Mouse (Mus musculus): ENCODE measurements around the gene Gstm4. TPM values are rescaled to one million over a fixed set of nuclear protein-coding genes. Genes with fewer than 3 reads are reported as not detected.

The Gstm4 gene
- polyA plus RNA-seq, 1 experiment from 2014 or later = 15.6 TPM

DNA sequence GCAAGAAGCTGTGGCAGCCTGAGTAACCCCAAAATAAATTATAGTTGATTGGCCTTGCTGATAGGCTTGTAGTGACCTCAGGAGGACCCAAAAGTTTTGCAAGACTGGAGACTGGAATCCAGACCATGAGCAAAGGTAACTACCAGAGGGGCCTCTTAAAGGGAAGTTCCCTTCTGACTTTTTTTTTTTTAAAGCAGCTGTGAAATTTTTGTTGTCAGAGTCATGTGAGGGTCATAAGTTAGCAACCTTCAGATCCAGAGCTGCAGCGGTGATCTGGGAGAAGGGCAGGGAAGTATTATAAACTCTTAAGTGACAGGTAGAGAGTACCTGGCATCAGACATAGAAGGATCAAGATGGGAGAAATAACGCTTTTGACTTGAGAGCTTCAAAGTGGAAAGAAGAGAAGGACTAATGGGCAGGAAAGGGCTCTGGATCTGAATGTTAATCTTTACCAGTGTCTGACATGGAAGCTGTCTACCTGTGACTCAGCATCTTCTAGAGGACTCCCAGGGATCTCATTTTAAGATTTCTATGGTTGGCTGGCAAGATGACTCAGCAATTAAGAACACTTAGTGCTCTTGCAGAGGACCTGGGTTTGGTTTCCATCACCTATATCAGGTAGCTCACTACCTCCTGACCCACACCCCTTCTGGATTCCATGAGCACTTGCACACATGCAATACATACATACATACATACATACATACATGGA, 2.4 kb upstream of the Gstm4 start:
- Histone ChIP-seq H3K4me1 (ENCODE audit: control insufficient read depth in 2 of 2, insufficient read depth in 2 of 2, low read length in 2 of 2) (peaks cover 6 to 7% of the 10 kb centered on the region in 2 experiments), H3K9me3 (ENCODE audit: control insufficient read depth, low read length) (no peaks in the 10 kb centered on the region), H3K4me2 (ENCODE audit: low read length) (no peak overlapping the region), H3K9ac (ENCODE audit: low read length) (no peak overlapping the region), H3K27ac (replicated peaks in 1 of 2; ENCODE audit: control insufficient read depth in 1 of 2, insufficient read depth in 1 of 2, low read depth in 2 of 2, low read length in 2 of 2) (no peak overlapping the region), H3K27me3 (ENCODE audit: control insufficient read depth, insufficient read depth, low read length) (no peaks in the 10 kb centered on the region), H3K4me3 (ENCODE audit: control insufficient read depth in 1 of 2, insufficient read depth in 1 of 2, low read depth in 1 of 2, low read length in 2 of 2) (no peak overlapping the region), H3K36me3 (ENCODE audit: control insufficient read depth, insufficient read depth, low read length) (no peaks in the 10 kb centered on the region)
- no peak for ATAC-seq (ENCODE audit: insufficient number of reproducible peaks, insufficient read depth, low FRiP score, low read depth)
- 82% methylated on average over 2 of the region's 2 CpGs for WGBS

DNA sequence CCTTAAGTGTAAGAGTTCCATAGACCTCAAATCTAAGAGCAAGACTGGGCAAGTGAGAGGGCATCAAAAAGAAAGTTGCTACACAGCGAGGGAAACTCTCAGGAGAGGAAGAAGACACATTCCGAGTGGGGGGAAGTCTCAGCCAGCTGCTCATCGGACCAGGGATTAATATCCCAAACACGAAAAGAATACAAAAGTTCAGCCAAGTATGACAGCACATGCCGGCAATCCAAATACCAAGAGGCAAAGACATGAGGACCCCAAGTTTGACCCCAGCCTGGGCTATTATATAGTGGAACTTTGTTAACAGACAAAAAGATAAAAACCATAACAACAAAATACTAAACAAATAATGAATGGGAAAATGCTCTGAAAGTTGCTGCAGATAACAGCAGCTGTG, 11.5 kb downstream of the Gstm4 start:
- WGBS = 63% methylated on average over 5 of the region's 5 CpGs
- ATAC-seq (ENCODE audit: insufficient number of reproducible peaks, insufficient read depth, low FRiP score, low read depth) = no peak
- no peak overlapping the region for H3K4me3 ChIP-seq (ENCODE audit: control insufficient read depth in 1 of 2, insufficient read depth in 1 of 2, low read depth in 1 of 2, low read length in 2 of 2)

DNA sequence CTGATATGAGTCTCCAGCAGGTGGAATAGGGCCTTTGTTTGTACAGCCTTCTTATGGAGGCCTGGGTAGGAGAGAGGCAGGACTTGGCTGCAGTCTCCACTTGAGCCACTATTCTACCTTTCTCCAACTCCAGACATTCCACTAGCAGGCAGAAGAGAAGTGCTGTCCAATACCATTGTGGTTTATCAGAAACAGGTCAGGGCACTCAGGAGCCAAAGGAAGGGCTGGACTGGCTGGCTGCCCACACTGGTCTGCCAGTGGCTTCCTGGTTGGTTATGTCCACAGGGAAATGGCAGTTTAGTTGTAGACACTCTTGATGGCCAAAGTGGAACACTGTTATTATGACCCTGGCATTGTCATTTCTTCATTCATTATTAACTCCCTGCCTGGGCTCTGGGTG, 12.6 kb downstream of the Gstm4 start:
- H3K27me3 ChIP-seq (ENCODE audit: control insufficient read depth, insufficient read depth, low read length) = no peaks in the 10 kb centered on the region
- H3K9ac ChIP-seq (ENCODE audit: low read length) = no peak overlapping the region
- H3K4me1 ChIP-seq (ENCODE audit: control insufficient read depth in 2 of 2, insufficient read depth in 2 of 2, low read length in 2 of 2) = no peaks in the 10 kb centered on the region
- H3K36me3 ChIP-seq (ENCODE audit: control insufficient read depth, insufficient read depth, low read length) = no peaks in the 10 kb centered on the region
- no peak for ATAC-seq (ENCODE audit: insufficient number of reproducible peaks, insufficient read depth, low FRiP score, low read depth)
- H3K4me2 ChIP-seq (ENCODE audit: low read length) = no peak overlapping the region
- H3K27ac ChIP-seq (replicated peaks in 1 of 2; ENCODE audit: control insufficient read depth in 1 of 2, insufficient read depth in 1 of 2, low read depth in 2 of 2, low read length in 2 of 2) = no peak overlapping the region
- H3K9me3 ChIP-seq (ENCODE audit: control insufficient read depth, low read length) = no peaks in the 10 kb centered on the region
- H3K4me3 ChIP-seq (ENCODE audit: control insufficient read depth in 1 of 2, insufficient read depth in 1 of 2, low read depth in 1 of 2, low read length in 2 of 2) = no peak overlapping the region

More for the DNA sequence above, 11.5 kb downstream of the Gstm4 start:
- Histone ChIP-seq H3K27ac (replicated peaks in 1 of 2; ENCODE audit: control insufficient read depth in 1 of 2, insufficient read depth in 1 of 2, low read depth in 2 of 2, low read length in 2 of 2) (no peak overlapping the region), H3K9me3 (ENCODE audit: control insufficient read depth, low read length) (no peaks in the 10 kb centered on the region), H3K4me1 (ENCODE audit: control insufficient read depth in 2 of 2, insufficient read depth in 2 of 2, low read length in 2 of 2) (no peaks in the 10 kb centered on the region), H3K36me3 (ENCODE audit: control insufficient read depth, insufficient read depth, low read length) (no peaks in the 10 kb centered on the region), H3K27me3 (ENCODE audit: control insufficient read depth, insufficient read depth, low read length) (no peaks in the 10 kb centered on the region), H3K9ac (ENCODE audit: low read length) (no peak overlapping the region), H3K4me2 (ENCODE audit: low read length) (no peak overlapping the region)

DNA sequence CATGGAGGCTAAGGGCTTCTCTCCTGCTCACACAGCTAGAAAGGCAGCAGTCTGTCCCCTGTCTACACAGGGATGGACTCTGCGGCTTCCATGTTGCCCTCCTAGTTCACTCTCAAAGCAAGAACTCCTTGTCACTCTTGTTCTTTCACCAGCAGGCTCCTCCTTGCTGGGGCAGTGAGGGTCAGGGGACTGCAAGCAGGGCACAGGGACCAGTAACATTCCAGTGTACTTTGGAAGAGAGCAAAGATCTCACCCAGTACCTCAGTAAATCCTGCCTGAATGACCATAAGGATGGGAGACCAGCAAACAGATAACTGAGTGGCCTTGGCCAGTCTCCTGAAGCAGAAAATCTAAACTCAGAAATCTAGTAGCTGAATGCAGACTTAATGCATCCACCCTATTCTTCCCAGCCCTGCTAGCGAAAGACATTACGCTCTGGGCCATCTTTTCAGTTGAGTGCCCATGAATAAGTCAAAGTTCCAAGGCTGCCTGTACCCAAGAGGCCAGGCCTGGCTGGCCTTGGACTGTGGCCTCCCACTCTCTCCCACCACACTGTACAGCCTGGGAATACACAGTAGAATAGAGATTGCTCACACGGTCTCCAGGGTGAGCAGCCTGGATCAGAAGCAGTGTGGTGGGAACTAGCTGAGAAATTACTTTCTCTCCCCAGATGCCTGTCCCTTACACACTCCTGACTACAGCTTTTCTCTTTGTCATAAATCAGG, 15.9 kb downstream of the Gstm4 start:
- Histone ChIP-seq H3K36me3 (ENCODE audit: control insufficient read depth, insufficient read depth, low read length) (no peaks in the 10 kb centered on the region), H3K27ac (replicated peaks in 1 of 2; ENCODE audit: control insufficient read depth in 1 of 2, insufficient read depth in 1 of 2, low read depth in 2 of 2, low read length in 2 of 2) (no peak overlapping the region), H3K9me3 (ENCODE audit: control insufficient read depth, low read length) (no peaks in the 10 kb centered on the region), H3K4me2 (ENCODE audit: low read length) (no peak overlapping the region), H3K4me3 (ENCODE audit: control insufficient read depth in 1 of 2, insufficient read depth in 1 of 2, low read depth in 1 of 2, low read length in 2 of 2) (no peak overlapping the region), H3K9ac (ENCODE audit: low read length) (no peak overlapping the region), H3K4me1 (ENCODE audit: control insufficient read depth in 2 of 2, insufficient read depth in 2 of 2, low read length in 2 of 2) (no peaks in the 10 kb centered on the region), H3K27me3 (ENCODE audit: control insufficient read depth, insufficient read depth, low read length) (no peaks in the 10 kb centered on the region)
- no peak for ATAC-seq (ENCODE audit: insufficient number of reproducible peaks, insufficient read depth, low FRiP score, low read depth)
- WGBS = 79% methylated on average over 4 of the region's 4 CpGs

DNA sequence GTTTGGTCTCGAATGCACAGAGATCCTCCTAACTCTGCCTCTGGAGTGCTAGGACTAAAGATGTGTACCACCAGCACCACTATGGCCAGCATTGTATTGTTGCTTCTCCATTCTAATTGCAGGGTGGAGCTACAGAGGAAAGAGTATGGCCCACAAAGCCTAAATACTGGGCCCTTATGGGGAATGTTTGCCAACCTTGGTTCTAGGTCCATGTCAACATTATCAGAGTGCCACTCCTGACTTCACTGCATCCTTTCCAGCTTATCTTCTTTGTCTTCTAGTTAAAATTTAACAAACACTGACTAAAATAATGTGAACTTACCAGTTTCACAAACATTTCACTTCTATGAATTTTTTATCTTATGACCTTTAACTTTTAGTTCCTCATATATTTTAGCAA, 18.1 kb downstream of the Gstm4 start:
- Histone ChIP-seq H3K27ac (replicated peaks in 1 of 2; ENCODE audit: control insufficient read depth in 1 of 2, insufficient read depth in 1 of 2, low read depth in 2 of 2, low read length in 2 of 2) (no peak overlapping the region), H3K27me3 (ENCODE audit: control insufficient read depth, insufficient read depth, low read length) (no peaks in the 10 kb centered on the region), H3K9ac (ENCODE audit: low read length) (no peak overlapping the region), H3K4me2 (ENCODE audit: low read length) (no peak overlapping the region), H3K4me3 (ENCODE audit: control insufficient read depth in 1 of 2, insufficient read depth in 1 of 2, low read depth in 1 of 2, low read length in 2 of 2) (no peak overlapping the region), H3K4me1 (ENCODE audit: control insufficient read depth in 2 of 2, insufficient read depth in 2 of 2, low read length in 2 of 2) (no peaks in the 10 kb centered on the region), H3K36me3 (ENCODE audit: control insufficient read depth, insufficient read depth, low read length) (no peaks in the 10 kb centered on the region), H3K9me3 (ENCODE audit: control insufficient read depth, low read length) (no peaks in the 10 kb centered on the region)
- 83% methylated on average over 1 of the region's 1 CpGs for WGBS
- ATAC-seq (ENCODE audit: insufficient number of reproducible peaks, insufficient read depth, low FRiP score, low read depth) = no peak

DNA sequence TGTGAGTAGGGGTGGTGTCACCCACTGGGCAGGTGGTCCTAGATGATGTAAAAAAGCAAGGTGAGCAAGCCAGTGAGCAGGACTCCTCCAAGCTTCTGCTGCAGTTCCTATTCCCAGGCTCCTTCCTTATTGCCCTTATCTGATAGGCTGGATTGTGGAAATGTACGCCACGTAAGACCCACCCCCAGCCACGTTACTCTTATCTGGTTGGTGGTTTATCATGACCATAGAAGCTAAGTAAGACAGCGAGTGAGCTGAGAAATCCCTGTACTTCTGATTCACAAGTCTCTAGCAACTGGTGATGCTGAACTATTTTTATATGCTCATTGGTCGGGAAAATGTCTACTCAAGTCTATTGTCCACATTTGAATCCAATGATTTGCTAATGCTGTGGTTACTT, 18.6 kb downstream of the Gstm4 start:
- H3K4me3 ChIP-seq (ENCODE audit: control insufficient read depth in 1 of 2, insufficient read depth in 1 of 2, low read depth in 1 of 2, low read length in 2 of 2) = no peak overlapping the region
- no peak for ATAC-seq (ENCODE audit: insufficient number of reproducible peaks, insufficient read depth, low FRiP score, low read depth)
- no peaks in the 10 kb centered on the region for H3K36me3 ChIP-seq (ENCODE audit: control insufficient read depth, insufficient read depth, low read length)
- no peak overlapping the region for H3K9ac ChIP-seq (ENCODE audit: low read length)
- H3K4me1 ChIP-seq (ENCODE audit: control insufficient read depth in 2 of 2, insufficient read depth in 2 of 2, low read length in 2 of 2) = no peaks in the 10 kb centered on the region
- H3K27ac ChIP-seq (replicated peaks in 1 of 2; ENCODE audit: control insufficient read depth in 1 of 2, insufficient read depth in 1 of 2, low read depth in 2 of 2, low read length in 2 of 2) = no peak overlapping the region
- no peak overlapping the region for H3K4me2 ChIP-seq (ENCODE audit: low read length)
- H3K27me3 ChIP-seq (ENCODE audit: control insufficient read depth, insufficient read depth, low read length) = no peaks in the 10 kb centered on the region
- 52% methylated on average over 5 of the region's 5 CpGs for WGBS
- H3K9me3 ChIP-seq (ENCODE audit: control insufficient read depth, low read length) = no peaks in the 10 kb centered on the region

DNA sequence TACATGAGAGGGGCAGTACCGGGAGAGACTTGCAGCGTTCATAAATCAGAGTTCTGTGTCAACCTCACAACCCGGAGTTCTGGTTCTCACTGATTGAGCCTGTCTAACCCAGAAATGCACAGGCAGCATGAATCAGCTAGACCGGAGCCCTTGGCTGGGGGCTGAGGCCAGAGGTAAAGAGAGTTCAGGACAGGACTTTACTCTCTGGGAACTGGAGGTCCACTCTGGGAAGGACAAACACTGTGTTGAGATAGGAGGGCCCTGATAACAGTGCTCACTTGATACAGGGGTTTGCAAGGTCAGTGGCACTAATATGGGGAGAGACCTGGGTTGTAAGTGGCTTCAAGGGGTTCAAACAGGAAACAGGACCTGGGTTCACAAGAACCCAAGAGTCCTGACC, 19.4 kb downstream of the Gstm4 start:
- no peaks in the 10 kb centered on the region for H3K36me3 ChIP-seq (ENCODE audit: control insufficient read depth, insufficient read depth, low read length)
- no peak overlapping the region for H3K4me2 ChIP-seq (ENCODE audit: low read length)
- H3K27ac ChIP-seq (replicated peaks in 1 of 2; ENCODE audit: control insufficient read depth in 1 of 2, insufficient read depth in 1 of 2, low read depth in 2 of 2, low read length in 2 of 2) = no peak overlapping the region
- no peaks in the 10 kb centered on the region for H3K27me3 ChIP-seq (ENCODE audit: control insufficient read depth, insufficient read depth, low read length)
- no peak overlapping the region for H3K9ac ChIP-seq (ENCODE audit: low read length)
- H3K4me1 ChIP-seq (ENCODE audit: control insufficient read depth in 2 of 2, insufficient read depth in 2 of 2, low read length in 2 of 2) = peaks cover 6% of the 10 kb centered on the region in 2 experiments; a peak in 2 of 4 replicates
- H3K9me3 ChIP-seq (ENCODE audit: control insufficient read depth, low read length) = no peaks in the 10 kb centered on the region
- no peak overlapping the region for H3K4me3 ChIP-seq (ENCODE audit: control insufficient read depth in 1 of 2, insufficient read depth in 1 of 2, low read depth in 1 of 2, low read length in 2 of 2)
- ATAC-seq (ENCODE audit: insufficient number of reproducible peaks, insufficient read depth, low FRiP score, low read depth) = no peak
- WGBS = 56% methylated on average over 4 of the region's 4 CpGs

Measured in heart, embryonic 14.5 days (tissue).